Mouse (Mus musculus) cerebellum, adult 9-11 months (tissue): ENCODE measurements at regions not wholly inside any gene's neighbourhood (a gene's known extent, or its start where the extent isn't known, plus 50 kb on each side); places are given as distances from the start of the nearest gene placed in this dataset.

ENCODE experiments used
- DNase-seq: peaks from one replicate; pipeline ENCODE4 v3.0.0; 2022

DNA sequence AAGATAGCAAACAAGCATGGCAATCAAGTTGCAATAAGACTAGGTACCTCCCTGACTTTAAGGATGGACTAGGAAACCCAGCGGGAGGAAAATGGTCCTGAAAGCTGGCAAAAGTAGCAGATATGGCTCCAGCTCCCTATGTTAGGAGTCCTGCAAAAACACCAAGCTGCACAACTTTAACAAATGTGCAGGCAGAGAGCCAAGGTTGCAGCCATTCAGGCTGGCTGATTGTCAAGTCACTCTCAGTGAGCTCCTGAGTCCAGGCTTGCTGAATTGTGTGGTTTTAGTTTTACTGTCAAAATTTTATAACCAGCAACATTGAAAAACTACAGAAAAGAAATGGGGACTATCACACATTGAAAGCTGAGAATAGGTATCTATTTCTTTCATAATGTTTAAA lies 1122.8 kb upstream of the Slc10a2 start:
- no peak for DNase-seq

DNA sequence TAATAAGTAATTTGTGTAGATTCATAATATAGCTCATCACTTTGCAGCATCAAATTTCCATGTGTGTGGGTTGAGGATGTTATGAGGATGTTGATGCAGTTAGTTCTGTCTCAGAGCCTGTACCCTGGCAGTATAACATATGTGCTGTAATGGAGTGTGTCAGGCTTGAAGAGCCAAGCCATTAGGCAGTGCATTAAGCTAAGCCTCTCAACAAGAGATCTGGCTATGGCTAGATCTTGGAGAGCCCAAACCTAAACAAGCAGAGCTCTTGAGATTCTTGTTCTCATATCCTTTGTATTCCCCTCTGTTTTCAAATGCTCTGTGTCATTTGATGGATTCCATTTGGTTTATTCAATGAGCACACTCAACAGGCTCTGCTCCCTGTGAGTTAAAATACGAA lies 1120.0 kb upstream of the Slc10a2 start:
- no peak for DNase-seq

DNA sequence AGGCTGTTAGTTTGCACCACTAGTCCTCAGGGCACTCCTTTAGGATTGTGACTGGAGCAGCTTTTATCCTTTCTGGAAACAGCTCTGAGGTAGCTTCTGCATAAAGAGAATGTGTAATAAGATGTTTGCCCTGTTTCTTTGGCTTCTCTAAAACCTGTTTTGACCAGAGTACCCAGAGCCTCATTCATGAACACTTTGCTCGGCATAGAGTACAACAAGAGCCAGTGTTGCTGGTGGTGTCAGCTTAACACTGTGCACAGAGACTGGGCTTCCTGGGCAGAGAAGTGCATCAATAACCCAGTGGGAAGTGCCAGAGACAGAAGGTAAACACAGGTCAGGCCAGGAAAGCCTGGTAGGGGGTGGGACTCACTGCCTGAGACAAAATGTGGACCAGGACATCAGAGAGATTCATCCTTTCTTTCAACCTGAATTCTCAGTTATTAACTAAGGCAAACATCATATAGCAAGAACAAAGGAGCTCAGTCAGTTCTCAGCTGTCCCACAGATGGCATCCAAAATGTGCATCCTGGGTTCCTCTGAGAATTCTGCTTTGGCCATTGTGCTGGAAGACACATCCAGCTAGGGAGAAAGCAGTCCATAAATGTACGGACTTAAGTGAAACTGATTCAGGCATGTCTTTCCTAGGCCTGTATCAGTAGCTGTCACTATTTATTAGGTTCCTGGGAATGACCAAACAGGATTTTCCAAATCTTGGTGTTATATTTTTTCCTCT lies 1102.6 kb upstream of the Slc10a2 start:
- no peak for DNase-seq

DNA sequence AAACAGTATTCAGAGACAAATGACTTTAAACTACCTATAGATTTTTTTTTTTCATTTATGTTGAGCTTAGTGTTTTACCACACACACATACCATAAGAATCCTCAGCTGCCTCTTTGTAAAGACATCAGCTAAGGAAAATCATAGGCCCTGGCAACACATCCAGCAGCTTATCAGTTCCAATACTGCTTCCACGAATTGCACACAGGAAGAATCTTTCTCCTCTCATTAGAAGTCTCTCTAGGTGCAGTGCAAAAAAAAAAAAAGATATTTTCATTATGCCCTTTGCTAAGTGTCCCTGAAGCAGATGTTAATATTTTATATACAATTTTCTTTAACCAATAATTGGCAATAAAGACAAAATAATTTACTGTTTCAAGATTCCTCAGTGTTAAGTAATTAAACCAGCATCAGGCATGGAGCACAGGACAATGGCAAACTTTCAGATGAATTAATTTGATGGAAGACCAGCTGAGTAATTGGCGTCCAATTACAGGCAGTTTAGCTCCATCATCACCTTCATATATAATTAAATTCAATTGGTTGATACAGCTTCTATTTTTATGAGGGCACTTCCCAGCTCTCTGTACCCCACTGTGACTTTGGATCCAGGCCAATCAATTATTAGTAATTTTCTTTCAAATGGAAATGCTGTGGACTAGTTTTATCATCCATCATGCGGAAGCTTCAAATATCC lies 1099.0 kb upstream of the Slc10a2 start:
- DNase-seq, result no peak

DNA sequence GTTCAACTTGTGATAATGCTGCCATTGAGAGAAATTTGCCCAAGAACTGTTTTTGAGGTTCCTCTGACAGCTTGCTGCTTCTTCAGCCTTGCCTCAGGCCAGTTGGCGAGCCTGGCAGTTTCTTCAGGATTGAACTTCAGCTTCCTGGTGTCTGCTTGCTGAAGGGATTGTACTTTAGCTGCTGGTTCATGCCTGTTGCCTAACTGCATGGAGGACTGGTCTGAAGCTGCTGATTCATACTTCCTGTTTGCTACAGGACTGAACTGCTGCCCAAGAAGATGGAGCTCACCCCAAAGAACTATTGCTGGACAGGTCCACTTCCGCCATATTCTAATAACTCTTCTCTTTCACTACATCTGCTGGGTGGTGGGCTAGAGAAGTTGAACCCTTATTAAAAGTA lies 1086.3 kb upstream of the Slc10a2 start:
- no peak for DNase-seq

DNA sequence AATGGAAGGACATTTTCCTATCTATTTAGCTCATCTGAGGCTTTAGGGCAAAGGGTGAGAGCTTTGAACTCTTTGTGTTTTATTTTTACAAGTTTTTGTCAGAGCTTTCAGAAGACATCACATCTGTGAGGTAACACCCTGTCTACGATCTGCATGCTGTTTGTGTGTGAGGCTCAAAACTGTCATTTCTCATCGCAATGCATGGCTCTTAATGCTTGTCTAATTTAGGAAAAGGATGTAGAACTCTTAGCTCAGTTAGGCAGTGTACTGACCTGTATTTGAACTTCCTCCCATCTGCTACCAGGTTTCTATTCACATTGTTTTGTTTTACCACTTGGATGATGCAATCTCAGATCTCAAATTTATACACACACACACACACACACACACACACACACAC lies 1083.3 kb upstream of the Slc10a2 start:
- DNase-seq, result no peak

DNA sequence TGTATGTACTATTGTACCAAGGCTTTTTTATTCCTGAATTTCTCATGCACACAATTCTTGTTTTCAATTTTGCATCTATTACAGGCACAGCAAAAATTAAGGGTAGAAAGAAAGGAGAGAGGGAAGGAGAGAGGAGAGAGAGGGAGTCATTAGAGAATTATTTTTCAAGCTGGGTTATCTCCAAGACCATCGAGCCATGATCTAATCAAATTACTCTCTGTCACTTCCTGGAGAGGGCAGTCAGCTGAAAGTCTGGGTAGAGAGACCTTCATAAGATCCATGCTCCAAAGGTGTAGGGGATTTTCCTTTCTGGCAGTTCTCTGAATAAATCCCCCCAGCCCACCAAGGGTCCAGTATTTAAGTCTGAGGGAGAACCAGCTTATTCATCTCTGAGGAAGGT lies 1081.4 kb upstream of the Slc10a2 start:
- no peak for DNase-seq

DNA sequence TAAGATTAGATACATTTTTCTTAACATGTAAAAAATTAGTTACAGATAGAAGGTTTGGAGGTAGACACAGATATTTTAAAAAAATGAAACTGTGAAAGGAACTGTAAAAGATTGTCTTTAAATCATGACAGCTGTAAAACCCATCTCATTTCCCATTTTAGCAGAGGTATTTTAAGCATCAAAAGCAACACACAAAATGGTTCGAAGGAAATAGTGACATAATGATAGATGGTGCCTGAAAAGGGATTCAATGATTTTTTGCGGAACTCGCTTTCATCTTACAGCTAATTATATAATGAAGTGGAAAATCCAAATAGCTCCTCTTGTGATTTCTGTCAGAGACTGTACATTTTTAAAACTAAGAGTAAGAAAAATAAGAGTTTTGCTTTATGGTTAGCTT lies 1074.5 kb upstream of the Slc10a2 start:
- DNase-seq, result no peak

DNA sequence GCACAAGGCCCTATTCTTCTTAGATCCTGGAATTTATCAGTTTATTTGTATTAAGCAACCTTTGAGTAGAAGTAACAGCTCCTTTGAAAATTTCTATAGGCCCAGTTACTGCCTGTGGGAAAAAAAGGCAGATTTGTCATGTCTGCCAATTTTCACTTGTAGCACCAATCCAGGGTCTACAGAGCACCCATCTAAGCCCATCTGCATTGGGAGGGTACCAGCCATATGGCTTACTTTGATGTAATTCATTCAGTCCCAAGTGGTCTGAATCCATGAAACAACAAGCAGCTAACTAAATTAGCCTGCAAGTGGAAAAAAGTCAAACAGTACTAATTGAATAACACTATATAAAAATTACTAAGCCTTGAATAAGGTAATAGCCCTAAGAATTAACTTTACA lies 1061.3 kb upstream of the Slc10a2 start:
- no peak for DNase-seq

DNA sequence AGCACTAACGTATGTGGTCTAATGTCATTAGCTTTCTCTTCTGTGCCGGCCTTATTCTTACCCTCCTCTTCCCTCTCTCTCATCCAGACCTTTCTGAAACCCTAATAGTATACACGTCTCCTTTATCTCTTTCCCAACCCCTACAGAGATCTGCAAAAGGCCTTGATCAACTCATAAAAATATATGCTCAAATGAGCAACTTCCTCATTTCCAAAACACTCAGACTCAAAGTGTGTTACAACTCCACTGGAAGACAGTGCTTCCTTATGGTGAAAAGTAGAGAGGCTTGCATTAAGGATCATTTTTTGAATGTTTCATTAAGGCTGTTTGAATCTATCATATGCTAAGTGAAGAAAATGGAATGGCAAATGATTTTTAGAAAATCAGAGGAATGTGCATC lies 1060.1 kb upstream of the Slc10a2 start:
- DNase-seq, result no peak

DNA sequence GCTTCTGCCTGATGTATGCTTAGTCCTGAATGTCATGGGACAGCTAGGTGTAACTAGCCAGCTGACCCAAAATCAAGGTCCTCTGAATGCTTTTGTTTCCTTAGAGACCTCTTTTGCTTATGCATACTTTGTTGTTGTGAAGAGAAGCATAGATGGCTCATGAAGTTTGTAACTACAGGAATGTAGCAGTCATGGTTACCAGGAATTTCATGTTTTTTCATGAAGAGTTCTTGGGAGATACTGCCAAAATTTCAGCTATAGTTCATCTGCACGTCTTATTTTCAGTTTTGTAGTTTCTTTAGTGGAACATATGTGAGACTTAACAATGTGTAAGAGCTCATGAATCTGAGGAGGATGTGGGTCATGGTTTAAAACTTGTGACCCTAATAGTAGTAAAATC lies 1059.6 kb upstream of the Slc10a2 start:
- DNase-seq, result no peak

DNA sequence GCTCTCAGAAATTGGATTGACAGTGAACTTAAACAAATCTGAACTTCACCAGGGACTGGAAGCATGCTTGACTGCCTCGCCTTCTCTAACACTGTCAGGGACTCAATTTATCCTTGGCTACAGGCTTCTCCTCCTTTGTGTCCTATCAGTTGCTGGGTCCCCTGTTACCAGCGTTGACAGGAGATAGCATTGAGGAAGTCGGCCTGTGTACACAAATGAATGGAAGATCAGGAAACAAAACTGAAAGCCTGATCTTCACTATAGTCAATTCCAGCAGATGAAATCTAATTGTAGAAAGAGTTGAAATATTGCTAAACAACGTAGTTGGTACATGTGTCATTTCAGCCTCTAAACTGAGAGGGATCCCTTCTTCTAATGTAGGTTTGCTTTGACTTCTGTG lies 1039.4 kb upstream of the Slc10a2 start:
- DNase-seq, result no peak

DNA sequence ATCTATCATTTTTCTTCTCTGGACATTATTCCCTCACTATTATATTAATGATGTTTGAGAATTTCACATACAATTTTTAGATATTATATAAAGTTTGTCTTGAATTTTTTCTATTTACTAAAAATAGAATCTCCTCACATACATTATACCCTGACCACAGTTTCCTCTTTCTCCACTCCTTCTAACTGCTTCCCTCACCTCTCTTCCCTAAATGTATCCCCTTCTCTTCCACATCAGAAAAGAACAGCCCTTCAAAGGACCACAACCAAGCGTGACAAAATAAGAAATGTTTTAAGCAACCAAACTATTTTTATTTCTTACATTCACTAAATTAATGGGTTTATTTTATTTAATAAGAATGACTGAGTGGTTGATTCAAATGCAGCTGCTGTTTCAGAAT lies 1034.9 kb upstream of the Slc10a2 start:
- no peak for DNase-seq

DNA sequence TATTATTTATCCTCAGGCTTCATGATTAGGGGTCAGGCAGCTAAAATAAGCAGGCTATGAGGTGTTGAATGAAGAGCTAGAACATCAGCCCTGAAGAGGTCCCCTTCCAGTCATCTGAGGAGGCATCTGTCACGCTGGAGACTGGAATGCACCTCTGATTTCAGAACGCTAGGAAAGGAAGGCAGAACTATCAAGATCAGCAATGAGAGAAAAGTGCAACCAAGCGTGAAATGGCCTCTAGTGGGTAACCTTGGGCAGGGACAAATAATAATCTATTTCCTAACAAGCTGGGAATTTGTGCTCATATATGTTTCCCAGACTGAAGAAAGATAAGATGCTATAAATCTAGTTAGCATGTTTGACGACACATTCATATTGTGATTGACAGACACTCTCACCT lies 1034.0 kb upstream of the Slc10a2 start:
- no peak for DNase-seq

DNA sequence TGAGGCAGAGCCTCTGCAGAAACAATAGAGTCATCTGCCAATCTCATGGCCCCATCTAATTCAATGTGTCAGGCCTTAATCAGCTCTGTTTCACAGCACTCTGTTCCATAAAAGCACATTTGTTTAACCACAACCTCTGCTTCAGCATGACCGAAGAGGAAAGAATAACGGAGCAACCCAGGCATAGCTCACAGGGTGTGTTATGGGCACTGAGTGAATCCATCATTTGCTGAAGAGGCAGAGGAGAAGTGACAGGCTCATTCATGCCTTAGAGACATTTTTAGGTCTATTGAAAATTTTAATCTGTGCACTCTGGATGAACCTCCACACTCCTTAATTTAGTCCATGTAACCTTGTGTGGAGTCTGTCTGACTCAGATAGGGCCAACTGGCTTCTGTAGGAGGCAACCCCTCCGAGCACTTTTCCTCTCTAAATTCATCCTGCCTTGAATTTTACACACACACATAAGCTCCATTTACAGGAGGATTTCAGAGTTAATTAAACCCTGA lies 1027.1 kb upstream of the Slc10a2 start:
- no peak for DNase-seq

DNA sequence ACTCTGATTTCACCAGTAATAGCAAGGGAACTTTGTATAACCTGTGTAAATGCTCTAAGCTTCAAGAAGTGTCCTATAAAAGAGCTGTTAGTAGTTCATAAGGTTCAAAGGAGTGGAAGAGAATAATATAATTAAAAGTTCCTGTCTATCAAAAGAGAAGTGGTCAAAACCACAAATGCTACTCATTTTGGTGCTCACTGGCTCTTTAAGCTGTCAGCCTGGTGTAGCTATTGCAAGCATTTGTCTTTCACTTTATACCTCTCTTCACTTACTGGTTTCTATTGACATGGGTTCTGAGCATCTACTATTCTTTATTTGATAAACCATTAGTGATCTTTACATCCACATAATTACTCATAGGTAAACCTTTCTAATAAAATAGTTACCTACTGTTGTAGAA lies 1020.1 kb upstream of the Slc10a2 start:
- DNase-seq, result no peak

DNA sequence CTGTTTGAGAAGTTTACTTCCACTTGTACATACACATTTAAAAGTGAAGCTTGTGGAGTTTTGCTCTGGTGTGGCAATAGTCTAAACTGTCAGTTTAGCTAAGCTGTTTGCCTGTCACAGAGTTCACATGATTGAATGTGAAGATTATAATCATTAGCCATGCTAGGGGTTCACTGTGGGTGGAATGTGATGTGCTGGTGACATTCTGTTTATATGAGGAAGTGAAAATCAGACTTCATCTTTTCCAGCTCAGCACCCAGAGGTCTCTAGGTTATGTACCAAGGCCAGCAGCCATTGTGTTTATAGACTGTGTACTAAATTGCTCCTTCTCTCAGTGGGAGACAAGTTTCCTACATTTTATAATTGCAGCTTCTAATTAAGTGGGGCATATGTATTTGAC lies 1014.4 kb upstream of the Slc10a2 start:
- no peak for DNase-seq

DNA sequence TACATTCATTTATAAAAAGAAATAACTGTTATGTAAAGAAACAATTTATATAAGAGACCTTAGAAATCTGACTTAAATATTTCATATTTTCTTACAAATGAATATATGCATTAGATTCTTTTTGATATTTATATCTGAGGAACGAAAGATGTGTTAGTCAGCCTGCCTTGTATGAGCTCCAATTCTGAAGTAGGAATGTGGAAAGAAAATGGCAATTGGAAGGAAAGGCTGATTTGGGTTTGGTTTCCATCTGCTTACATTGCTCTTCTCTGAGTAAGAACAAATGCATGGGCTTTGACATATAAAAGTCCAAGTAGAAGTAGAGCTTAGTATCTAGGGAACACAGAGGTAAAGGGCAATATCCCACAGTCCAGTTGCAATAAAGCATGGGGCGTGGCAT lies 1006.2 kb upstream of the Slc10a2 start:
- DNase-seq, result no peak

DNA sequence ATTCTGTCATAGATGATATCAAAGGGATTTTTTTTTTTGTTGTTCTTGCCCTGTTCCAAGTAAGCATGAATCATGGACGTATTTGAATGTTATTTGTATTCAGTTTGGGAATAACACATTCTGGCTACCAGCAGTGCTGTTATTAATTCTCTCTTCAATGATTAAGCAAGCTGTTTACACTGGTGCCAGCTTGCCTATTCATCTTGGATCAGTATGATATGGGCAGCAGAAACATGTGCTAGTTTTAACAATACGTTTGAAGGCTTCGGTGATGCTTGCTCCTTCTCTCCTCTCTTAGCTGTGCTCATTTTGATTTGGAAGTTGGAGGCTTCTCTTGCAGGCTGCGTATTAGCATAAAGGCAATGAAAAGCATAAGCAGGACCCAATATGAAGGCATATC lies 984.9 kb upstream of the Slc10a2 start:
- DNase-seq, result no peak

DNA sequence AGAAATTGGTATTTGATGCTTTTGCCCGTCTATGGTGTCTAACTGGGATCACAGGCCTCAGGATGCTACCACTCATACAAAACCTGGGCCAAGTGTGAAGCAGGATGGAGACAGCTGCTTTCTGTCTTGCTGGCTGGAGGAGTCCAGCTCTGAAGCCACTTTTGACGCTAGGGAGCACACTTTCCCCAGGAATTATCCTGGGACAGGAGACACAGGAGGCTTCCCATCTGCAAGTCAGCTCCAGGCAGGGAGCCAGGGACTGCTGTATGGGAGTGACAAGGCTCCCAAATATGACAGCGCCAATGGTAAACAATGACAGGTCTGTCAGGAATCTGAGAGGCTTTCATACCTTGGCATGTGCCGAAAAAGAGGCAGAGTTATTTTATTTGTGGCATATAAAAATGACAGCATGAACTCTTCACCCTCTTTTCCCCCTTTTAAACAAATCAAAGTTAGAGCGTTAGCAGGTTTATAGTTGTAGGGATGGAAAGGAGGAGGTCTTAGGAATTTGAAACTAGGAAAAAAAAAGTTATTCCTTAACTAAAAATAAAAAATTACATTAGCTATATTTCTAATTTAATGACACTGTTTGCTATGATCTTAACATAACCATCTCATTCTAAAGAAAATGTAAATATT lies 938.9 kb upstream of the Slc10a2 start:
- DNase-seq, result peak; percentile 5

DNA sequence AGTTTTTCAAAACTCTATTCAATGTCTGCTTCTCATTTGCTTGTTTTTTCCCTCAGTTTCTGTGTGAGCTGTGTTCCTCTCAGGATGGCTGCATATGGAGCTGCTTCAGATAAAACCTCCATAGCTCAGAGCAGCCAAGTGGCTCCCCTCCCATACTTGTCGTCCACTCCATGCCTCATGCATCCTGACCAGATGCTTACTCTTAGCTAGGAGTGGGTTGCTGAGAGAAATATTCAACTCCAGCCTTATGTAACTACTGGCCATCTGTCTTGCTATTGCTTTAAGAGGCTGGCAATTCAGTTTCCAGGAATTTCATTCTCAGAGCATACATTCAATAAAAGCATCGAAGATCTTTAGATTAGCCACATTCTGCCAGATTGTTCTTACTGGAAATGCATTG lies 907.1 kb upstream of the Slc10a2 start:
- DNase-seq, result no peak

DNA sequence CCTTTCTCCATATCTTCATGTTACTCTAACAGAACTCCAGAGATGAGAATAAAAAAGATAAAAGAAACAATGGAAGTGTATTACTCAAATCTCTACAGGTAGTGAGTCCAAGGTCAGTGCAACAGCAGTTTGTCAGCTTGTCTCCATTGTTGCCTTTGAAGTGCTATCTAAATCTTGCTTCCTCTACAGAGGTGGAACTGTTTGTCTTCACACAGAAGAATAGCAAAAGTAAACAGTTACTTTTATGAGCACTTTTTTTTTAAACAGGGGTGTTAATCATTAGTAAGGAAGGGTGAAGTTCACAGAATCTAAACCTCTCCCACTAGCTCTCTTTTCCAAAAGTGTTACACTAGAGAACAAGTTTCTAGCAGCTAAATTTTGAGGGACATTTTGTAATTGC lies 906.0 kb upstream of the Slc10a2 start:
- DNase-seq, result no peak

DNA sequence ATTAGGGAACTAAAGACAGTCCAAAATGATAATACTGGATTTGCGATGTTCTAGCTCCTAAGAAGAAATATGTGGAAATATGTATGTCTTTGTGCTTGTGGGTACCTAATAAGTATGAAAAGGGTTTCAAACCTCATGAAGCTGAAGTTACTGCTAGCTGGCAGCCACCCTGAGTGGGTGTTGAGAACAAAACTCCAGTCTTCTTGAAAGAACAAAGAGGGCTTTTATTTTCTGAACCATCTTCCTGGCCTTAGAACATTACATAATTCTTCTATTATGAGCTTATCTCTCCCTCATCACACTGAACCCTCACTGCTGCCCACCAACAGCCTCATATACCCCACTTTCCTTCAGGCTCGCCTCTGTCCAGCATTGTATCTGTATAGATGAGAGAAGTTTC lies 905.6 kb upstream of the Slc10a2 start:
- DNase-seq, result no peak

DNA sequence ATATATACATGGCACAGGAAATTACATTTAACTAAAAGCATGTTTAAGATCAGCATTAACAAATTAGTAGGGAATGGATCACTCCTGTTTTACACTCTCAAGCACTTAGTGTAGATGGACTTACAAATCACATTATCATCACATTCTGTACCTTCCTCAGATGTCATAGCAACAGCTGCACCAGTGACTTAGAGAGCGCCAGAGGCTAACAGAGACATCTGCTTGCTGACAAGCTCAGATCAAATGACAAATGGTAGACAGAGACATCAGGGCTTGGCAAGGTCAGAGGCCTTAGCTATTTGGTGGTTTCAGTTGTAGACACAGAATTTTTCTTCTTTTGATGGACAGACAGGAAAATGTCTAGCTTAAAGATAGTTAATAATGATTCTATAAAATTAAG lies 897.5 kb upstream of the Slc10a2 start:
- DNase-seq, result no peak
